Mouse (Mus musculus) layer of hippocampus, postnatal 10 days (tissue): Measurements from ENCODE around the gene Slc25a16. TPM values are rescaled to one million over a fixed set of nuclear protein-coding genes. Genes with fewer than 3 reads are reported as not detected.

Experiments
- DNase-seq, 2 experiments: peaks; one replicate each; pipeline ENCODE4 v3.0.0; 2021; ENCODE audit warnings: low spot score in 2 of 2
- total RNA-seq, 2 experiments: library from RNA; stranded (reverse); gene quantifications; 2 replicates each; pipeline ENCODE4 v1.2.3; 2021

Slc25a16 gene
- total RNA-seq, 2 experiments from 2014 or later: 37.2 to 37.9 TPM

DNA sequence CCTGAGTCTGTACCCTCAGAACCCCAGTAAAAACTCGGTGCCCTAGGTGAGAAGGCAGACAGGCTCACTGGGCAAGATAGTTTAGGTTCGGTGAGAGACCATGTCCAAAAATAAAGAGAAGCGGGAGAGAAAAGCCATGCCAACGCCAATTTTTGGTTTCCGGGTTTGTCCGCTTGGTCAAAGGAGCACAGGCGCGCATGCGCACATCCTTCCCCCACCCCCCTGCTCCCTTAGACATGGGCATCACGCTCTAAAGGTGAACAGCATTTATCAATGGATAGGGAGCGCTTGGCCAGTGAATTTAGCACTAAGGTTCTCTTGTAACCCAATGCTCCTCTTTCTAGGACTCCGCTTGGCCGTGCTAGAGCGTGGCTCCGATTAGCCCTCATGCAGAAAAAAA, 70.2 kb downstream of the Slc25a16 start:
- DNase-seq: no peak

DNA sequence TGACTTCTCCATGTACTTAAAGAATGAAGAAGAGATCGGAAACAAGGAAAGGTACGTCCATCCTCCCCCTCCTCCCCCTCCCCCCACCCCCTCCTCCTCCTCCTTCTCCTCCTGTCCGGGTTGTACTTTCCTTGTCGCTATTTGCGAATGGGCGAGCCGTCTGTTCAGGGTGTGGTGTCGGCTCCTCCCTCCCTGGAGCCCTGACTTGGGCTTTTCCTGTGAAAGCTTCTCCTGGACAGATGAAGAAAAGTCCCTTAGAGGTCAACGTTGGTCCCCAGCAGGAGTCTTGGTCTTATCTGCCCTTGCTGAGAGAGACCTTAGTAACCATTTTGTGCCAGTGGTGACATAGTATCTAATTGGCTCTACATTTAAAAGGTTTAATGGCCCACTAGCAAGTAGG, 73.6 kb downstream of the Slc25a16 start:
- DNase-seq: no peak

Other genes with a start within 250 kb of the Slc25a16 start
- 1 to 10 TPM; 3.2 to 3.5 TPM for gene Stox1, start 194.5 kb upstream of the Slc25a16 start, total RNA-seq
- 10 to 100 TPM; 55.2 to 71.8 TPM for gene Ccar1, start 128.3 kb upstream of the Slc25a16 start, total RNA-seq
- 10 to 100 TPM; 54.0 to 56.4 TPM for gene Tet1, start 11.6 kb upstream of the Slc25a16 start, total RNA-seq
- gene Dna2, start 26.4 kb downstream of the Slc25a16 start, total RNA-seq: 1 to 10 TPM; 2.2 to 2.9 TPM
- gene Rufy2, start 59.6 kb downstream of the Slc25a16 start, total RNA-seq: 10 to 100 TPM; 67.4 to 76.3 TPM
- gene Hnrnph3, start 103.6 kb downstream of the Slc25a16 start, total RNA-seq: 10 to 100 TPM; 33.8 to 51.7 TPM
- gene Pbld2, start 103.7 kb downstream of the Slc25a16 start, total RNA-seq: 1 to 10 TPM; 1.6 to 2.9 TPM
- under 1 TPM in 1 of 2 experiments, not detected in 1; 0.53 TPM for gene Pbld1, start 139.5 kb downstream of the Slc25a16 start, total RNA-seq
- 1 to 10 TPM; 2.1 to 2.6 TPM for gene Atoh7, start 179.0 kb downstream of the Slc25a16 start, total RNA-seq